Mouse (Mus musculus): ENCODE data around the gene Wfikkn1. TPM values are rescaled to one million over a fixed set of nuclear protein-coding genes. Genes with fewer than 3 reads are reported as not detected.

Wfikkn1 gene
- polyA plus RNA-seq, 1 experiment: 0.74 TPM

- peaks cover 3% of the 10 kb centered on the region; the same call in 1 of the 2 replicates for H3K4me1 ChIP-seq (ENCODE audit: control insufficient read depth, insufficient read depth, insufficient read length)
- H3K4me3 ChIP-seq (ENCODE audit: extremely low read depth, insufficient read depth, insufficient read length): no peak overlapping the region
- H3K36me3 ChIP-seq (ENCODE audit: control insufficient read depth, insufficient read depth, low read length): no peaks in the 10 kb centered on the region
- no peak for DNase-seq (ENCODE audit: low read depth in 1 of 2, low spot score in 2 of 2)
- no peak for TF ChIP-seq CTCF (IDR thresholded peaks at IDR 0.05; ENCODE audit: extremely low read depth, insufficient read depth, insufficient read length, insufficient replicate concordance)
- TF ChIP-seq POLR2A (IDR thresholded peaks at IDR 0.05; ENCODE audit: low read depth, low read length): no peak
- H3K27ac ChIP-seq (ENCODE audit: insufficient read depth, low read length): no peak overlapping the region
- WGBS: 94% methylated on average over 11 of the region's 11 CpGs
- H3K27me3 ChIP-seq (ENCODE audit: control insufficient read depth, insufficient read depth, low read length): no peaks in the 10 kb centered on the region
These were observed 15.4 kb downstream of the Wfikkn1 start for GRCm38 (mm10) chr17:25865288-25865687.

- Histone ChIP-seq H3K27ac (ENCODE audit: insufficient read depth, low read length) (no peak overlapping the region), H3K4me3 (ENCODE audit: extremely low read depth, insufficient read depth, insufficient read length) (no peak overlapping the region), H3K4me1 (ENCODE audit: control insufficient read depth, insufficient read depth, insufficient read length) (peaks cover 3% of the 10 kb centered on the region; the same call in 1 of the 2 replicates), H3K36me3 (ENCODE audit: control insufficient read depth, insufficient read depth, low read length) (no peaks in the 10 kb centered on the region), H3K27me3 (ENCODE audit: control insufficient read depth, insufficient read depth, low read length) (no peaks in the 10 kb centered on the region)
- TF ChIP-seq CTCF (IDR thresholded peaks at IDR 0.05; ENCODE audit: extremely low read depth, insufficient read depth, insufficient read length, insufficient replicate concordance) (no peak), POLR2A (IDR thresholded peaks at IDR 0.05; ENCODE audit: low read depth, low read length) (no peak)
- 97% methylated on average over 14 of the region's 14 CpGs for WGBS
- DNase-seq (ENCODE audit: low read depth in 1 of 2, low spot score in 2 of 2): no peak
These were observed 16.3 kb downstream of the Wfikkn1 start for GRCm38 (mm10) chr17:25864311-25864710.

- Histone ChIP-seq H3K4me1 (ENCODE audit: control insufficient read depth, insufficient read depth, insufficient read length) (peaks cover 3% of the 10 kb centered on the region; the same call in 1 of the 2 replicates), H3K36me3 (ENCODE audit: control insufficient read depth, insufficient read depth, low read length) (no peaks in the 10 kb centered on the region), H3K27me3 (ENCODE audit: control insufficient read depth, insufficient read depth, low read length) (no peaks in the 10 kb centered on the region), H3K27ac (ENCODE audit: insufficient read depth, low read length) (no peak overlapping the region), H3K4me3 (ENCODE audit: extremely low read depth, insufficient read depth, insufficient read length) (no peak overlapping the region)
- DNase-seq (ENCODE audit: low read depth in 1 of 2, low spot score in 2 of 2): no peak
- TF ChIP-seq CTCF (IDR thresholded peaks at IDR 0.05; ENCODE audit: extremely low read depth, insufficient read depth, insufficient read length, insufficient replicate concordance): no peak
- TF ChIP-seq POLR2A (IDR thresholded peaks at IDR 0.05; ENCODE audit: low read depth, low read length): no peak
- 96% methylated on average over 6 of the region's 6 CpGs for WGBS
These were observed 17.0 kb downstream of the Wfikkn1 start for GRCm38 (mm10) chr17:25863681-25864080.

- Histone ChIP-seq H3K27me3 (ENCODE audit: control insufficient read depth, insufficient read depth, low read length) (no peaks in the 10 kb centered on the region), H3K4me3 (ENCODE audit: extremely low read depth, insufficient read depth, insufficient read length) (peak overlapping the region; percentile 67), H3K4me1 (ENCODE audit: control insufficient read depth, insufficient read depth, insufficient read length) (peaks cover 3% of the 10 kb centered on the region; the same call in 1 of the 2 replicates), H3K27ac (ENCODE audit: insufficient read depth, low read length) (peak overlapping the region; percentile 66), H3K36me3 (ENCODE audit: control insufficient read depth, insufficient read depth, low read length) (no peaks in the 10 kb centered on the region)
- no peak for DNase-seq (ENCODE audit: low read depth in 1 of 2, low spot score in 2 of 2)
- TF ChIP-seq CTCF (IDR thresholded peaks at IDR 0.05; ENCODE audit: extremely low read depth, insufficient read depth, insufficient read length, insufficient replicate concordance) (no peak), POLR2A (IDR thresholded peaks at IDR 0.05; ENCODE audit: low read depth, low read length) (no peak)
- 17% methylated on average over 6 of the region's 6 CpGs for WGBS
These were observed 18.7 kb downstream of the Wfikkn1 start for GRCm38 (mm10) chr17:25861704-25862612.

GRCm38 (mm10) chr17:25860832-25861703, 19.6 kb downstream of the Wfikkn1 start, which contains the start of gene Wdr90:
Gene Wdr90 (minus strand): TSS chr17:25861501.
- 4% methylated on average over 63 of the region's 65 CpGs for WGBS
- H3K27me3 ChIP-seq (ENCODE audit: control insufficient read depth, insufficient read depth, low read length): no peaks in the 10 kb centered on the region
- peaks cover 3% of the 10 kb centered on the region; the same call in 1 of the 2 replicates for H3K4me1 ChIP-seq (ENCODE audit: control insufficient read depth, insufficient read depth, insufficient read length)
- H3K27ac ChIP-seq (ENCODE audit: insufficient read depth, low read length): peak within 1 kb of the TSS; percentile 66
- DNase-seq (ENCODE audit: low read depth in 1 of 2, low spot score in 2 of 2): peak; percentile 85 to 88
- TF ChIP-seq POLR2A (IDR thresholded peaks at IDR 0.05; ENCODE audit: low read depth, low read length) (0 out of 2 replicates have a peak, but pooled peaks have one; percentile 21), CTCF (IDR thresholded peaks at IDR 0.05; ENCODE audit: extremely low read depth, insufficient read depth, insufficient read length, insufficient replicate concordance) (no peak)
- H3K36me3 ChIP-seq (ENCODE audit: control insufficient read depth, insufficient read depth, low read length): no peaks in the 10 kb centered on the region
- peak within 1 kb of the TSS; percentile 67 for H3K4me3 ChIP-seq (ENCODE audit: extremely low read depth, insufficient read depth, insufficient read length)

- 91% methylated on average over 6 of the region's 6 CpGs for WGBS
- TF ChIP-seq CTCF (IDR thresholded peaks at IDR 0.05; ENCODE audit: extremely low read depth, insufficient read depth, insufficient read length, insufficient replicate concordance) (no peak), POLR2A (IDR thresholded peaks at IDR 0.05; ENCODE audit: low read depth, low read length) (no peak)
These were observed 20.4 kb downstream of the Wfikkn1 start for GRCm38 (mm10) chr17:25860229-25860628.

More at GRCm38 (mm10) chr17:25860229-25860628, 20.4 kb downstream of the Wfikkn1 start:
- no peak for DNase-seq (ENCODE audit: low read depth in 1 of 2, low spot score in 2 of 2)
- Histone ChIP-seq H3K36me3 (ENCODE audit: control insufficient read depth, insufficient read depth, low read length) (no peaks in the 10 kb centered on the region), H3K4me3 (ENCODE audit: extremely low read depth, insufficient read depth, insufficient read length) (no peak overlapping the region), H3K27me3 (ENCODE audit: control insufficient read depth, insufficient read depth, low read length) (no peaks in the 10 kb centered on the region), H3K27ac (ENCODE audit: insufficient read depth, low read length) (no peak overlapping the region), H3K4me1 (ENCODE audit: control insufficient read depth, insufficient read depth, insufficient read length) (peaks cover 3% of the 10 kb centered on the region; the same call in 1 of the 2 replicates)

Data from spleen, adult 2 months (tissue).